Mouse (Mus musculus): Measurements from ENCODE around the gene Urah. TPM values are rescaled to one million over a fixed set of nuclear protein-coding genes. Genes with fewer than 3 reads are reported as not detected.

Urah gene
- polyA plus RNA-seq, 1 experiment = 0.62 TPM

- DNase-seq = no peak
- Histone ChIP-seq H3K27ac (ENCODE audit: insufficient read depth, low read length) (no peak overlapping the region), H3K27me3 (ENCODE audit: control insufficient read depth, insufficient read depth, low read length) (no peaks in the 10 kb centered on the region), H3K4me3 (replicated peaks; ENCODE audit: insufficient read depth, low read depth, low read length) (no peak overlapping the region), H3K4me1 (ENCODE audit: control insufficient read depth, insufficient read depth, low read length) (no peaks in the 10 kb centered on the region)
- no peak for TF ChIP-seq POLR2A (IDR thresholded peaks at IDR 0.05; ENCODE audit: borderline replicate concordance, insufficient read depth, low read length)
- no peak for TF ChIP-seq CTCF (IDR thresholded peaks at IDR 0.05; ENCODE audit: borderline replicate concordance, insufficient read depth, low read depth, low read length)
- WGBS = 74% methylated on average over 7 of the region's 7 CpGs
Measured at GRCm38 (mm10) chr7:140843806-140844205, 9.0 kb downstream of the Urah start.

GRCm38 (mm10) chr7:140844905-140845665, 10.3 kb downstream of the Urah start, which contains the start of gene Scgb1c1:
Gene Scgb1c1 (plus strand): TSS chr7:140845547.
- Histone ChIP-seq H3K4me3 (replicated peaks; ENCODE audit: insufficient read depth, low read depth, low read length) (no peak within 1 kb of the TSS), H3K27me3 (ENCODE audit: control insufficient read depth, insufficient read depth, low read length) (no peaks in the 10 kb centered on the region), H3K4me1 (ENCODE audit: control insufficient read depth, insufficient read depth, low read length) (no peaks in the 10 kb centered on the region), H3K27ac (ENCODE audit: insufficient read depth, low read length) (no peak within 1 kb of the TSS)
- whole genome bisulfite sequencing = 19% methylated on average over 14 of the region's 14 CpGs
- TF ChIP-seq CTCF (IDR thresholded peaks at IDR 0.05; ENCODE audit: borderline replicate concordance, insufficient read depth, low read depth, low read length) (peak; percentile 97), POLR2A (IDR thresholded peaks at IDR 0.05; ENCODE audit: borderline replicate concordance, insufficient read depth, low read length) (no peak)
- peak; percentile 79 to 90 for DNase-seq

GRCm38 (mm10) chr7:140845683-140846082, 10.9 kb downstream of the Urah start:
- no peak for DNase-seq
- Histone ChIP-seq H3K4me3 (replicated peaks; ENCODE audit: insufficient read depth, low read depth, low read length) (no peak overlapping the region), H3K27me3 (ENCODE audit: control insufficient read depth, insufficient read depth, low read length) (no peaks in the 10 kb centered on the region), H3K4me1 (ENCODE audit: control insufficient read depth, insufficient read depth, low read length) (no peaks in the 10 kb centered on the region), H3K27ac (ENCODE audit: insufficient read depth, low read length) (no peak overlapping the region)
- WGBS = 78% methylated on average over 4 of the region's 4 CpGs
- TF ChIP-seq CTCF (IDR thresholded peaks at IDR 0.05; ENCODE audit: borderline replicate concordance, insufficient read depth, low read depth, low read length) (no peak), POLR2A (IDR thresholded peaks at IDR 0.05; ENCODE audit: borderline replicate concordance, insufficient read depth, low read length) (no peak)

- Histone ChIP-seq H3K27ac (ENCODE audit: insufficient read depth, low read length) (no peak overlapping the region), H3K27me3 (ENCODE audit: control insufficient read depth, insufficient read depth, low read length) (no peaks in the 10 kb centered on the region), H3K4me3 (replicated peaks; ENCODE audit: insufficient read depth, low read depth, low read length) (no peak overlapping the region), H3K4me1 (ENCODE audit: control insufficient read depth, insufficient read depth, low read length) (no peaks in the 10 kb centered on the region)
- WGBS = 78% methylated on average over 10 of the region's 10 CpGs
- DNase-seq = no peak
- TF ChIP-seq CTCF (IDR thresholded peaks at IDR 0.05; ENCODE audit: borderline replicate concordance, insufficient read depth, low read depth, low read length) (no peak), POLR2A (IDR thresholded peaks at IDR 0.05; ENCODE audit: borderline replicate concordance, insufficient read depth, low read length) (no peak)
Measured at GRCm38 (mm10) chr7:140846676-140847075, 11.9 kb downstream of the Urah start.

DNA sequence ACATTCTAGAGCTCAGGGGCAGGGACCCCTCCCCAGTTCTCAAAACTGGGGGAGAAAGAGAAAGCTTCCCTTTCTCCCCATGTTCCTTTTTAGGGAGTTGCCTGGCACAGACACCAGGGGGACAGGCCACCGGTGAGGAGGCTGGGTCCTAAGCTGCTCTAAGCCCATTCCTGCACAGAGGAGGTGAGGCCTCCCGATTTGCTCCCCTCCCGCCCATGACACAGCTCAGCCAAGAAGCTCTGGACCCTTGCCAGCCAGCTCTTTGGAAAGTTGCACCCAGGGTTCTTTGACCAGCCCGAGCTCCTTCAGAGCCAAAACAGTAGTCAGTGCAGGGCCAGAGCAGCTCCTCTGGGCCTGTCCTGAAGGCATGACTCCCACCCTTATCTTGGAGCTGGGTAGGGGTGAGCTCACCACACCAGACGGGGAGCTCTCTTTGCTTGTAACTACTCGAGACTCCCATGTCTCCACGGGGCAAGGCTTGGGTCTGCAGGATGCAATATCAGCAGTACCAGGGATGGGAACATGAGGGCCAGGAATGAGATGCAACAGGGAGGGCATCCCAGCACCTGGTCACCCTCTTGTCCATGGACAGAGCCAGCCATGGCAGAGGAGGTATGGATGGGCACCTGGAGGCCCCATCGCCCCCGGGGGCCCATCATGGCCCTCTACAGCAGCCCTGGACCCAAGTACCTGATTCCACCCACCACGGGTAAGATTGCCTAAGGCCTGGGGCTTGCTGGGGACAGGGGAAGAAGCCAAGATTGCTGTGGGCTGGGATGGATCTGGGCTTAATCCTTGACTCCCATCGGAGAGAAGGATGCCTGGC, 13.2 kb downstream of the Urah start, which contains the start of gene Odf3:
Gene Odf3, plus strand, starts transcription at position 51 of the 826 bp plus-strand sequence.
- Histone ChIP-seq H3K27ac (ENCODE audit: insufficient read depth, low read length) (no peak within 1 kb of the TSS), H3K4me3 (replicated peaks; ENCODE audit: insufficient read depth, low read depth, low read length) (no peak within 1 kb of the TSS), H3K4me1 (ENCODE audit: control insufficient read depth, insufficient read depth, low read length) (no peaks in the 10 kb centered on the region), H3K27me3 (ENCODE audit: control insufficient read depth, insufficient read depth, low read length) (no peaks in the 10 kb centered on the region)
- 42% methylated on average over 11 of the region's 11 CpGs for WGBS
- DNase-seq = no peak
- no peak for TF ChIP-seq CTCF (IDR thresholded peaks at IDR 0.05; ENCODE audit: borderline replicate concordance, insufficient read depth, low read depth, low read length)
- no peak for TF ChIP-seq POLR2A (IDR thresholded peaks at IDR 0.05; ENCODE audit: borderline replicate concordance, insufficient read depth, low read length)

GRCm38 (mm10) chr7:140848591-140848990, 13.8 kb downstream of the Urah start:
- no peak for TF ChIP-seq CTCF (IDR thresholded peaks at IDR 0.05; ENCODE audit: borderline replicate concordance, insufficient read depth, low read depth, low read length)
- TF ChIP-seq POLR2A (IDR thresholded peaks at IDR 0.05; ENCODE audit: borderline replicate concordance, insufficient read depth, low read length) = no peak
- no peak overlapping the region for H3K4me3 ChIP-seq (replicated peaks; ENCODE audit: insufficient read depth, low read depth, low read length)
- no peak for DNase-seq
- no peaks in the 10 kb centered on the region for H3K27me3 ChIP-seq (ENCODE audit: control insufficient read depth, insufficient read depth, low read length)
- no peak overlapping the region for H3K27ac ChIP-seq (ENCODE audit: insufficient read depth, low read length)
- WGBS = 92% methylated on average over 10 of the region's 10 CpGs
- H3K4me1 ChIP-seq (ENCODE audit: control insufficient read depth, insufficient read depth, low read length) = no peaks in the 10 kb centered on the region

GRCm38 (mm10) chr7:140851916-140852315, 17.1 kb downstream of the Urah start:
- 92% methylated on average over 4 of the region's 4 CpGs for WGBS
- no peak for DNase-seq
- TF ChIP-seq POLR2A (IDR thresholded peaks at IDR 0.05; ENCODE audit: borderline replicate concordance, insufficient read depth, low read length) (no peak), CTCF (IDR thresholded peaks at IDR 0.05; ENCODE audit: borderline replicate concordance, insufficient read depth, low read depth, low read length) (no peak)
- Histone ChIP-seq H3K27me3 (ENCODE audit: control insufficient read depth, insufficient read depth, low read length) (no peaks in the 10 kb centered on the region), H3K27ac (ENCODE audit: insufficient read depth, low read length) (no peak overlapping the region), H3K4me1 (ENCODE audit: control insufficient read depth, insufficient read depth, low read length) (peaks cover 5% of the 10 kb centered on the region), H3K4me3 (replicated peaks; ENCODE audit: insufficient read depth, low read depth, low read length) (no peak overlapping the region)
